Mouse (Mus musculus): ENCODE measurements at regions not wholly inside any gene's neighbourhood (a gene's known extent, or its start where the extent isn't known, plus 50 kb on each side); places are given as distances from the start of the nearest gene placed in this dataset.

GRCm38 (mm10) chr13:28700081-28700480 is 253.4 kb downstream of the Sox4 start:
- Histone ChIP-seq H3K9me3 (no peaks in the 10 kb centered on the region), H3K4me3 (replicated peaks) (no peak overlapping the region), H3K27me3 (no peaks in the 10 kb centered on the region), H3K4me2 (no peak overlapping the region), H3K36me3 (replicated peaks) (no peaks in the 10 kb centered on the region), H3K27ac (no peak overlapping the region), H3K4me1 (peaks cover 26% of the 10 kb centered on the region), H3K9ac (no peak overlapping the region)
- no peak for ATAC-seq (ENCODE audit: low FRiP score)
- WGBS: 73% methylated on average over 3 of the region's 3 CpGs

GRCm38 (mm10) chr13:28699490-28700032 is 254.0 kb downstream of the Sox4 start:
- Histone ChIP-seq H3K4me3 (replicated peaks) (no peak overlapping the region), H3K9ac (no peak overlapping the region), H3K27ac (no peak overlapping the region), H3K36me3 (replicated peaks) (no peaks in the 10 kb centered on the region), H3K4me1 (peaks cover 26% of the 10 kb centered on the region), H3K4me2 (no peak overlapping the region), H3K9me3 (no peaks in the 10 kb centered on the region), H3K27me3 (no peaks in the 10 kb centered on the region)
- ATAC-seq (ENCODE audit: low FRiP score): no peak
- WGBS: 87% methylated on average over 4 of the region's 4 CpGs

GRCm38 (mm10) chr13:28697796-28698678 is 255.5 kb downstream of the Sox4 start:
- peak; percentile 35; the same call in 1 of the 2 replicates for ATAC-seq (ENCODE audit: low FRiP score)
- no peaks in the 10 kb centered on the region for H3K27me3 ChIP-seq
- H3K27ac ChIP-seq: peak overlapping the region; percentile 48; the same call in 1 of the 2 replicates
- 27% methylated on average over 12 of the region's 12 CpGs for WGBS
- no peak overlapping the region; the same call in 1 of the 2 replicates for H3K4me2 ChIP-seq
- peaks cover 31% of the 10 kb centered on the region for H3K4me1 ChIP-seq
- no peak overlapping the region for H3K9ac ChIP-seq
- H3K4me3 ChIP-seq (replicated peaks): no peak overlapping the region
- no peaks in the 10 kb centered on the region for H3K36me3 ChIP-seq (replicated peaks)
- H3K9me3 ChIP-seq: no peaks in the 10 kb centered on the region

GRCm38 (mm10) chr13:28693078-28693477 is 260.4 kb downstream of the Sox4 start:
- no peak for ATAC-seq (ENCODE audit: low FRiP score)
- H3K4me1 ChIP-seq: peaks cover 39% of the 10 kb centered on the region
- no peak overlapping the region for H3K27ac ChIP-seq
- no peak overlapping the region for H3K4me2 ChIP-seq
- H3K4me3 ChIP-seq (replicated peaks): no peak overlapping the region
- H3K27me3 ChIP-seq: no peaks in the 10 kb centered on the region
- no peaks in the 10 kb centered on the region for H3K9me3 ChIP-seq
- no peaks in the 10 kb centered on the region for H3K36me3 ChIP-seq (replicated peaks)
- whole genome bisulfite sequencing: 50% methylated on average over 4 of the region's 4 CpGs
- no peak overlapping the region for H3K9ac ChIP-seq

DNA sequence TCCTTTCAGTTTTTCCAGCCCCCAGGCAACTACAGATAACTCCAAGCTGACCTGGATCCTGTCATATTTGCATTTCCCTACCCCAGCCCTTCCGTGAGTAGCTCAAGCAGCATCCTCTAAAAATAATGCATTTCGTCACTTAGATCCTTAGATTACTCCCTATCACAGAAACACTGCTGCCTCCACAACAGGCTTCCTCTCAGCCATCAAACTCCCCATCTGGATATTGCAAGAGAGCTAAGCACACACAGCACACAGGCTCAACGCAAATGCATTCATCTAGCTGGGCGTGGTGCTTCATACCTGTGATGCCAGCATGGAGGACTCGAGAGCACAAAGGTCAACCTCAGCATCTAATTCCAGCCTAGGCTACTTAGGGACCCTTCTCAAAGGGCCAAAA is 260.9 kb downstream of the Sox4 start:
- H3K4me3 ChIP-seq (replicated peaks): no peak overlapping the region
- no peaks in the 10 kb centered on the region for H3K27me3 ChIP-seq
- 61% methylated on average over 5 of the region's 5 CpGs for WGBS
- no peak overlapping the region for H3K9ac ChIP-seq
- H3K4me2 ChIP-seq: no peak overlapping the region
- H3K9me3 ChIP-seq: no peaks in the 10 kb centered on the region
- ATAC-seq (ENCODE audit: low FRiP score): no peak
- peaks cover 34% of the 10 kb centered on the region for H3K4me1 ChIP-seq
- H3K27ac ChIP-seq: no peak overlapping the region
- no peaks in the 10 kb centered on the region for H3K36me3 ChIP-seq (replicated peaks)

- no peak overlapping the region for H3K4me2 ChIP-seq
- 55% methylated on average over 5 of the region's 5 CpGs for WGBS
- H3K9me3 ChIP-seq: no peaks in the 10 kb centered on the region
- peak; percentile 87 for ATAC-seq (ENCODE audit: low FRiP score)
- H3K27ac ChIP-seq: peak overlapping the region; percentile 83
- peaks cover 26% of the 10 kb centered on the region for H3K4me1 ChIP-seq
- H3K27me3 ChIP-seq: no peaks in the 10 kb centered on the region
- no peaks in the 10 kb centered on the region for H3K36me3 ChIP-seq (replicated peaks)
- no peak overlapping the region for H3K9ac ChIP-seq
- H3K4me3 ChIP-seq (replicated peaks): no peak overlapping the region
Measured at GRCm38 (mm10) chr13:28690511-28691160, 262.9 kb downstream of the Sox4 start.

DNA sequence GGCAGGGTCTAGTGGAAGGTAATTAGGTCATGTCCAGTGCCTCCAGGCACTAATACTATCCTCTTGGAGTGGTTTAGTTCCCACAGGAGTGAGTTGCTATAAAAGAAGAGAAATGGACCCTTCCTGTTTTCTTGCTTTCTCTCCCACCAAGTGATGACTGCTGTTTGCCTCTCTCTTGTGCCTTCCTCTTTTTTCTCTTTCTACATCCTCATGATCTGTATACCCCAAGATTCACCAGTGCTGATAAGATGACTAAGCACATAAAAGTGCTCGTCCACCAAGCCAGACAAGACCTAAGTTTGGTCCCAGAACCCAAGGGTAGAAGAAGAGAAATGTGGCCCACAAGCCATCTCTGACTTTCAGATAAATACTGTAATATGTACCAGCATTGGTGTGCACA is 265.7 kb downstream of the Sox4 start:
- no peaks in the 10 kb centered on the region for H3K9me3 ChIP-seq
- no peak overlapping the region for H3K4me2 ChIP-seq
- 83% methylated on average over 1 of the region's 1 CpGs for WGBS
- no peak for ATAC-seq (ENCODE audit: low FRiP score)
- no peak overlapping the region for H3K9ac ChIP-seq
- H3K27me3 ChIP-seq: no peaks in the 10 kb centered on the region
- H3K36me3 ChIP-seq (replicated peaks): no peaks in the 10 kb centered on the region
- H3K4me3 ChIP-seq (replicated peaks): no peak overlapping the region
- H3K4me1 ChIP-seq: peaks cover 19% of the 10 kb centered on the region
- H3K27ac ChIP-seq: no peak overlapping the region

DNA sequence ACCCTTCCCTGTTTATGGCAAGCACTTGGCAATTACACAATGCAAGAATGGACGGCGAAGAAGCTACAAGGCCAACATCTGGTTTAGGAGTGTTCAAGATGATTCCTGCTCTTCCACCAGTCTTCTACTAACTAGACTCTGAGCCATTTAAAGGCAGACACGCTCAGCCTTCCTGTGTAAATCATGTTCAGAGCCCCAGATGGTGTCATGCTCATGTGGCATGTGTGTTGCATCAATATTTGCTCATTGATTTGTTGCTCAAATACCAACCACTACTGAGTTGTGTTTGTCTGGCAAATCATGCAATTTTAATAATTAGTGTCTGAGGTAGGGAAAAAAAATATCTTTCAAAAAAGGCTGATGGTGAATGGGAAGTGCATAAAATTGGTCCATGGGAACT is 269.2 kb downstream of the Sox4 start:
- Histone ChIP-seq H3K4me1 (no peaks in the 10 kb centered on the region), H3K4me2 (no peak overlapping the region), H3K9ac (no peak overlapping the region), H3K27ac (no peak overlapping the region), H3K36me3 (replicated peaks) (no peaks in the 10 kb centered on the region), H3K27me3 (no peaks in the 10 kb centered on the region), H3K9me3 (no peaks in the 10 kb centered on the region), H3K4me3 (replicated peaks) (no peak overlapping the region)
- WGBS: 88% methylated on average over 3 of the region's 3 CpGs
- ATAC-seq (ENCODE audit: low FRiP score): no peak

DNA sequence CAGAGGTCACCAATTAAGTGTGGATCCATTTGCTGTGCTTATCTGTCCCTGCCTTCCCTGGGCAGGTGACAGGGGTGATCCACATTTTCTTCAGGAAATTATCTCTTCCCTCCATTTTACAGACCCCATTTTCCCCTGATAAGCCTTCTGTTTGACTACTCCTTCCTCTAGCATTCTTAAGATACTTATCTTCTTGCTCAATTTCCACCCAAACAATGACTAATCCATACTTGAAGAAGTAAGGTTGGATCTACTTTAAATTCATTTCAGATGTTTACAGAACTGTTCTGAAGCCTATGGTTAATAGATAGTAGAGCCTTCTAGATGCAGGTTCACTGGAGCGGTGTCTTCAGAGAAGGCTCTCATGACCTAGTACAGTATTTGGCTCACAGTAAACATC is 273.2 kb downstream of the Sox4 start:
- 80% methylated on average over 1 of the region's 1 CpGs for WGBS
- no peak overlapping the region for H3K4me2 ChIP-seq
- no peak for ATAC-seq (ENCODE audit: low FRiP score)

DNA sequence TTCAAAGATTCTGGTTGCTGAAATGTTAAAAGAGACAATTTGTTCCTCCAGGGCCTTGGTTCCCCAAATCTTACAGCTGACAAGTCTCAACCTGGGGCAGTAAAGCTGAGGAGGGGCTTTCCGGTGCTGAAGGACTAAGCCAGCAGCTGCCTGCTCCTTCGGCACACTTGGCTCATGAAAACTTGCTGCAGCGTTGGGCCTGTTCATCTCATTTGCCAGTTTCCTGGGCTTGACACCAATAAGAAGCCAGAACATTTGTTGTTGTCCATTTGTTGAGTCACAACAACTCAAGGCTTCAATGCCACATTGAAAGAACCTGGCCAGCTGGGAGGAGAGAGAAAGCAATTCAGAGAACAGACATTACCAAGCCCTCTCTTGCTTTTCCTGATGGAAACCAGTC is 279.9 kb downstream of the Sox4 start:
- Histone ChIP-seq H3K4me1 (0 out of 2 replicates have a peak, but pooled peaks cover 5% of the 10 kb centered on the region), H3K9me3 (no peaks in the 10 kb centered on the region), H3K27me3 (no peaks in the 10 kb centered on the region), H3K9ac (no peak overlapping the region), H3K36me3 (replicated peaks) (no peaks in the 10 kb centered on the region), H3K4me2 (no peak overlapping the region), H3K27ac (no peak overlapping the region), H3K4me3 (replicated peaks) (no peak overlapping the region)
- WGBS: 73% methylated on average over 3 of the region's 3 CpGs
- ATAC-seq (ENCODE audit: low FRiP score): no peak

More for the DNA sequence above, 273.2 kb downstream of the Sox4 start:
- Histone ChIP-seq H3K4me1 (no peaks in the 10 kb centered on the region), H3K27me3 (no peaks in the 10 kb centered on the region), H3K27ac (no peak overlapping the region), H3K4me3 (replicated peaks) (no peak overlapping the region), H3K36me3 (replicated peaks) (no peaks in the 10 kb centered on the region), H3K9ac (no peak overlapping the region), H3K9me3 (no peaks in the 10 kb centered on the region)

- Histone ChIP-seq H3K4me3 (replicated peaks) (no peak overlapping the region), H3K27ac (no peak overlapping the region), H3K9ac (no peak overlapping the region), H3K36me3 (replicated peaks) (peaks cover 12% of the 10 kb centered on the region), H3K4me1 (0 out of 2 replicates have a peak, but pooled peaks cover 9% of the 10 kb centered on the region), H3K4me2 (no peak overlapping the region), H3K27me3 (no peaks in the 10 kb centered on the region), H3K9me3 (no peaks in the 10 kb centered on the region)
- ATAC-seq (ENCODE audit: low FRiP score): no peak
- 77% methylated on average over 11 of the region's 11 CpGs for WGBS
Measured at GRCm38 (mm10) chr13:28671543-28671942, 282.0 kb downstream of the Sox4 start.

DNA sequence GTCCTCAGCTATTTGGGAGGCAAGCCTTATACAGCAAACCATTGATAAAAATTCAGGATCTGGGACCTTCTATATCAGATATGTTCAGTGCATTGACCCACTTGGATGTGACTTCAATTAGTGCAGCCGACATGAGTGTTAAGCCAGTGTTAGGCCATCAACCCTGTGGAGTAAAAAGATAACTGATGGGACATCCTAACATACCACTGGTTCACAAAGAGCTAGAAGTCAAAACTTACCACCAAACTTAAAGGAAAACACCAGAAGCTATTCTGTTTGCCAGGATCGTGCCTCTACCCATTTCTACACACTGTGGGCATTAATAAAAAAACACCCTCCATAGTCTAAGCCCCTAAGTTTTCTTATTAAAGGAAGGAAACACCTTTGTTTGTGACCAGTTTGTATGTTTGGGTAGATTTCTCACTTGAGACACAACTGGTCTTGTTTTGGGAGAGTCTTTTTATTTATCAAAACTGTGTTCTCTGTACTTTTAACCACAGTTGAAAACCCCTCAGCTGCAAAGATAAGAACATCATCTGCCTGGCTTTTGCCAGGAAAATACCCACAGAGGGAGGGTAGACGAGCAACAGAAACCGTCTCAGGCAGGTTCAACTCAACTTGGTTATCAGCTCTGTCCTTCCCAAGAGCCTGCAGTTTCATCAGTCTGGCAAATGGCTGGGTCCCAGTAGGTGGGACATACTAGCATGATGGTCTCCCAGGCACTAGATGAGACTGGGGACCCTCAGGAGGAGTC is 283.5 kb downstream of the Sox4 start:
- Histone ChIP-seq H3K27ac (no peak overlapping the region), H3K36me3 (replicated peaks) (peaks cover 12% of the 10 kb centered on the region), H3K9me3 (no peaks in the 10 kb centered on the region), H3K4me2 (no peak overlapping the region), H3K4me1 (peaks cover 21% of the 10 kb centered on the region), H3K4me3 (replicated peaks) (no peak overlapping the region), H3K27me3 (no peaks in the 10 kb centered on the region), H3K9ac (no peak overlapping the region)
- no peak for ATAC-seq (ENCODE audit: low FRiP score)
- whole genome bisulfite sequencing: 92% methylated on average over 4 of the region's 4 CpGs
